Comparison of ENCODE assay signal across 14 mouse cellular contexts in the genomic region with DNA sequence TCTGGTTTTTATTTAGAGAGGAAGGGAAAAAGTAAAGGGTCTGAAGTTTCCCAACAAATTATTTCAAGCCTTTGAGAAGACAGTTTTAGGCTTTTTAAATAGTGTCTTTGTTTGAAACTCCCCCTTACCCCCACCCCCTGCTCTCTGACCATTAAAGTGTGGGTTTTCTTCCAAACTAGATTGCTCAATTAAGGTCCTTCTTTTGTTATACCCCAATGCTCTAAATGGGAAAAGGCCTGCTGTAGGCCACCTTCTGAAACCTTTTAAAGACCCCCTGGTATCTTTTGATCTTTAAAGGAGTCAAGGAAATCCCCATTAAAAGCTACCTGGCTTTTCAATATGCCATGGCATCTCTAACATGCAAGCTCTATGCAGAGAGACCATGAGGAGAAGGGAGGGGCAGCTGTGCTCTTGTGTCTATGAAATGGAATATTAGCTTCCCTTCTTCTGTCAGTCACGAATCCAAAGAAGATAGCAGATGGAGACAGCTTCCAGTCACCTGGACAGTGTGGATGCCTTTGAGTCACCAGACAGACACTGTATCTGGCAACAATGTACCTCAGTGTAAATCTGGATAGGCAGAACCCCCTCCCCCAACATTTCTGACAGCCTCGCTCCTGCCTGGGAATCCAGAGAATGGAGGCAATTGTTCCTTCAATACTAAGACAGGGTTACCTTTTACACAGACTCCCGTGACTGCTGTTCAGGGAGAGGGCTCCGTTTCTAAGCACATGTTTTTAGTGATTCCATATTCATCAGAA.
DNase-seq lines count a peak whose midpoint lies in the region; ATAC-seq and TF ChIP-seq lines count a peak whose summit lies in the region.
"Had no signal": no experiment of that assay in that cellular context is flagged by ENCODE, and none has a peak within 500 bp of the region (broad histone marks: within the 10 kb centered on the region; RNA-seq: fewer than 3 reads in every experiment).

No protein-coding gene starts in this region.

- peaks cover 2% of the 10 kb centered on the region; the same call in 1 of the 2 replicates for H3K36me3 ChIP-seq in heart, embryonic 11.5 days (ENCODE audit: control insufficient read depth, insufficient read depth, low read length)
- H3K36me3 ChIP-seq in kidney, postnatal 0 days (ENCODE audit: insufficient read depth, low read length): 0 out of 2 replicates have a peak, but pooled peaks cover 10% of the 10 kb centered on the region

- H3K9ac ChIP-seq in heart, embryonic 11.5 days (ENCODE audit: low read depth, low read length): no peak overlapping the region
- H3K9ac ChIP-seq in kidney, postnatal 0 days (ENCODE audit: low read depth, low read length): no peak overlapping the region

- WGBS in heart, embryonic 11.5 days (ENCODE audit: insufficient replicate concordance): 68% methylated on average over 4 of the region's 4 CpGs
- 74% methylated on average over 4 of the region's 4 CpGs for WGBS in kidney, postnatal 0 days

- H3K4me2 ChIP-seq in heart, embryonic 11.5 days: no peak overlapping the region
- H3K4me2 ChIP-seq in kidney, postnatal 0 days (ENCODE audit: low read length): no peak overlapping the region
- H3K4me2 ChIP-seq: midbrain, embryonic 11.5 days had no signal

- no peak for TF ChIP-seq CTCF in kidney, postnatal 0 days (IDR thresholded peaks at IDR 0.05; ENCODE audit: low read depth)

- no peak overlapping the region for H3K4me3 ChIP-seq in heart, embryonic 11.5 days (ENCODE audit: low read depth, low read length)
- no peak overlapping the region for H3K4me3 ChIP-seq in kidney, postnatal 0 days (replicated peaks; ENCODE audit: low read depth, low read length)
- H3K4me3 ChIP-seq in brown adipose tissue, adult 24 weeks (ENCODE audit: insufficient read depth, low read depth, low read length): no peak overlapping the region

- no peaks in the 10 kb centered on the region for H3K27me3 ChIP-seq in heart, embryonic 11.5 days (ENCODE audit: control insufficient read depth, insufficient read depth, low read length)
- no peaks in the 10 kb centered on the region for H3K27me3 ChIP-seq in kidney, postnatal 0 days (ENCODE audit: insufficient read depth, low read length)

- peak; percentile 82 for DNase-seq in heart, adult 11 months
- DNase-seq in kidney, postnatal 0 days (ENCODE audit: low spot score): no peak
- DNase-seq in kidney, adult 18-20 months: no peak
- peak; percentile 35 for DNase-seq in forelimb bud, embryonic 11.5 days (ENCODE audit: low read depth, low spot score)
- DNase-seq in adrenal gland, postnatal 14 days: no peak
- DNase-seq in natural killer cell, adult 2 months (ENCODE audit: low spot score in 2 of 2): no peak
- DNase-seq: cerebellum, postnatal 36 days; heart, postnatal 4 days; right cerebral cortex, postnatal 25 days had no signal

- no peaks in the 10 kb centered on the region for H3K9me3 ChIP-seq in heart, embryonic 11.5 days (replicated peaks; ENCODE audit: control insufficient read depth, low read length)
- H3K9me3 ChIP-seq in kidney, postnatal 0 days (replicated peaks; ENCODE audit: low read length): no peaks in the 10 kb centered on the region
- H3K9me3 ChIP-seq: G1E had no signal

- no peak overlapping the region for H3K27ac ChIP-seq in heart, embryonic 11.5 days (ENCODE audit: low read depth, low read length)
- peak overlapping the region; percentile 62; the same call in 1 of the 2 replicates for H3K27ac ChIP-seq in kidney, postnatal 0 days
- H3K27ac ChIP-seq in brown adipose tissue, adult 24 weeks (replicated peaks; ENCODE audit: low read depth, low read length): peak overlapping the region; percentile 86

- ATAC-seq in heart, embryonic 11.5 days (replicated peaks; ENCODE audit: insufficient number of reproducible peaks, low FRiP score, low TSS enrichment): no peak
- no peak for ATAC-seq in kidney, postnatal 0 days (replicated peaks; ENCODE audit: low FRiP score, low read depth)
- ATAC-seq: activated CD4-positive, CD25-positive, alpha-beta regulatory T cell, adult 4 months had no signal

- peaks cover 28% of the 10 kb centered on the region for H3K4me1 ChIP-seq in heart, embryonic 11.5 days (ENCODE audit: control insufficient read depth, insufficient read depth, low read length)
- peaks cover 7% of the 10 kb centered on the region; the same call in 1 of the 2 replicates for H3K4me1 ChIP-seq in kidney, postnatal 0 days (replicated peaks; ENCODE audit: insufficient read depth, low read length)
- peaks cover 19% of the 10 kb centered on the region for H3K4me1 ChIP-seq in brown adipose tissue, adult 24 weeks (ENCODE audit: control insufficient read depth, insufficient read depth, insufficient read length, low read length)

Comparison
In these comparisons a context has a peak if more than half of its experiments do, and no peak if none do; other contexts are left out.
1. DNase-seq: peak in heart, adult 11 months (single experiment) and forelimb bud, embryonic 11.5 days (single experiment); none in kidney, postnatal 0 days (single experiment), kidney, adult 18-20 months (single experiment), adrenal gland, postnatal 14 days (single experiment) and natural killer cell, adult 2 months (0 of 2).